Mouse (Mus musculus): ENCODE measurements at regions not wholly inside any gene's neighbourhood (a gene's known extent, or its start where the extent isn't known, plus 50 kb on each side); places are given as distances from the start of the nearest gene placed in this dataset.
"Not testable (repeated sequence)": the region's sequence is repeated elsewhere in the genome, so short reads cannot be mapped to it uniquely, and the experiment has no call there.

DNA sequence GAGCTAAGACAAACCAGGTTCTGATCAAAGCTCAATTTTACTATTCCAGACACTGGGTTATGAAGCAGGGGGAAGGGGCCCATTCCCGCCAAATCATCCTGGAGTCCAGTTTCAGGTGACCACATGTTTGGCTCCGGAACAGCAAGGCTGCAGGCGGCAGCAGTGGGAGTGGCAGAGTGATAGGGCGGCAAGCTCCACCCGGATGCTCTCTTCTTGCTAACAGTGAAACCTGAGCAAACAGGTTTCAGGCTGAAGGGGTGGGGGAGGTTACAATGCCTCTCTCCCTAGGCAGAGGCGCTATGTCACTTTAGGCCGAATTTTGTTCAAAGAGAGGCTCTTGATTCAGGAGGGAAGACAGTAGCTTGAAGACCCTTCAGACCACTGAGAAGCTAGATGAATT, 235.7 kb upstream of the Srek1ip1 start:
- not testable (repeated sequence) for TF ChIP-seq CTCF (IDR thresholded peaks at IDR 0.05; ENCODE audit: extremely low read depth, insufficient read depth, insufficient read length, insufficient replicate concordance); POLR2A (IDR thresholded peaks at IDR 0.05; ENCODE audit: low read depth, low read length)
